In genomic region chr9:114541279-114541741, GRCm38 (mm10) we compare ENCODE assay signal across 10 mouse cellular contexts. TPM values are rescaled to one million over a fixed set of nuclear protein-coding genes. Genes with fewer than 3 reads are reported as not detected.
DNase-seq lines count a peak whose midpoint lies in the region; ATAC-seq and TF ChIP-seq lines count a peak whose summit lies in the region.
"Had no signal": no experiment of that assay in that cellular context is flagged by ENCODE, and none has a peak within 500 bp of the region (broad histone marks: within the 10 kb centered on the region; RNA-seq: fewer than 3 reads in every experiment).

No protein-coding gene starts in this region.

- H3K4me3 ChIP-seq in lung, postnatal 0 days (ENCODE audit: low read depth, low read length), result no peak overlapping the region
- no peak overlapping the region for H3K4me3 ChIP-seq in embryonic facial prominence, embryonic 10.5 days
- H3K4me3 ChIP-seq: hindbrain, embryonic 13.5 days had no signal

- peak; percentile 33; the same call in 1 of the 2 replicates for TF ChIP-seq EP300 in lung, postnatal 0 days (IDR thresholded peaks at IDR 0.05)

- TF ChIP-seq CTCF in lung, postnatal 0 days (IDR thresholded peaks at IDR 0.05), result no peak

- 38% methylated on average over 1 of the region's 1 CpGs for WGBS in lung, postnatal 0 days
- WGBS in embryonic facial prominence, embryonic 10.5 days, result 18% methylated on average over 1 of the region's 1 CpGs

- H3K4me2 ChIP-seq in lung, postnatal 0 days (replicated peaks; ENCODE audit: low read depth, low read length), result no peak overlapping the region
- H3K4me2 ChIP-seq: hindbrain, embryonic 13.5 days had no signal

- H3K9ac ChIP-seq in lung, postnatal 0 days (replicated peaks; ENCODE audit: low read depth), result no peak overlapping the region
- H3K9ac ChIP-seq: hindbrain, embryonic 13.5 days had no signal

- H3K27me3 ChIP-seq in lung, postnatal 0 days (replicated peaks; ENCODE audit: insufficient read depth, low read length), result no peaks in the 10 kb centered on the region
- no peaks in the 10 kb centered on the region for H3K27me3 ChIP-seq in embryonic facial prominence, embryonic 10.5 days (replicated peaks; ENCODE audit: low read depth, poor library complexity, severe bottlenecking)
- H3K27me3 ChIP-seq: hindbrain, embryonic 13.5 days had no signal

- peaks cover 4% of the 10 kb centered on the region; the same call in 1 of the 2 replicates for H3K4me1 ChIP-seq in lung, postnatal 0 days (ENCODE audit: insufficient read depth, low read depth, low read length)
- H3K4me1 ChIP-seq in embryonic facial prominence, embryonic 10.5 days, result peaks cover 86% of the 10 kb centered on the region

- H3K36me3 ChIP-seq in lung, postnatal 0 days (ENCODE audit: insufficient read depth, low read length), result no peaks in the 10 kb centered on the region
- peaks cover 9% of the 10 kb centered on the region; the same call in 1 of the 2 replicates for H3K36me3 ChIP-seq in embryonic facial prominence, embryonic 10.5 days (replicated peaks)
- H3K36me3 ChIP-seq: hindbrain, embryonic 13.5 days had no signal

- H3K27ac ChIP-seq in lung, postnatal 0 days (ENCODE audit: low read length), result peak overlapping the region; percentile 33; the same call in 1 of the 2 replicates
- peak overlapping the region; percentile 66 for H3K27ac ChIP-seq in embryonic facial prominence, embryonic 10.5 days (replicated peaks)
- H3K27ac ChIP-seq: hindbrain, embryonic 13.5 days had no signal

- intact Hi-C loops in heart, postnatal 25 days (cut with DNase I), result no loop called here

- peak; percentile 69 for ATAC-seq in lung, postnatal 0 days
- 0 out of 2 replicates have a peak, but pooled peaks have one; percentile 36 for ATAC-seq in megakaryocyte-erythroid progenitor cell, adult 5-6 weeks (replicated peaks; ENCODE audit: low FRiP score, low TSS enrichment, poor library complexity, severe bottlenecking)

- H3K9me3 ChIP-seq in lung, postnatal 0 days (ENCODE audit: low read length), result no peaks in the 10 kb centered on the region
- no peaks in the 10 kb centered on the region for H3K9me3 ChIP-seq in embryonic facial prominence, embryonic 10.5 days
- H3K9me3 ChIP-seq: hindbrain, embryonic 13.5 days had no signal

- DNase-seq in lung, postnatal 0 days (ENCODE audit: low spot score), result peak; percentile 76
- DNase-seq in lung, postnatal 10 days, result no peak
- peak; percentile 49 for DNase-seq in embryonic facial prominence, embryonic 10.5 days (ENCODE audit: low spot score)
- DNase-seq in heart, postnatal 25 days (ENCODE audit: low spot score), result peak; percentile 23
- DNase-seq in cerebellum, postnatal 14 days, result no peak
- no peak for DNase-seq in spleen, adult 12 weeks (ENCODE audit: low spot score)
- no peak for DNase-seq in cerebellum, adult 9-10 months

RNA-seq across cellular contexts. Expression of gene Trim71, which starts 22.9 kb away (rescaled TPM):
- 0.30 and 0.32 TPM in 2 replicates for polyA plus RNA-seq in lung, postnatal 0 days (2015; fragmentation: Nextera tagmentation; extraction: Ambion mirVana)
- 7.8 and 9.4 TPM in 2 replicates for polyA plus RNA-seq in embryonic facial prominence, embryonic 10.5 days (2016; fragmentation: Nextera tagmentation; extraction: Ambion mirVana)
- not detected for total RNA-seq in heart, postnatal 25 days (2021)
- total RNA-seq in megakaryocyte-erythroid progenitor cell, adult 5-6 weeks (2014; fragmentation: Nextera tagmentation), result not detected in 2 replicates
- not detected in 2 replicates for total RNA-seq in megakaryocyte-erythroid progenitor cell, adult 5-6 weeks (2017)

RNA-seq across cellular contexts. Expression of gene C130032M10Rik, which starts 25.8 kb away (rescaled TPM):
- polyA plus RNA-seq in lung, postnatal 0 days (2015; fragmentation: Nextera tagmentation; extraction: Ambion mirVana), result 0.33 TPM in 1 of 2 replicates, not detected in the other
- polyA plus RNA-seq in embryonic facial prominence, embryonic 10.5 days (2016; fragmentation: Nextera tagmentation; extraction: Ambion mirVana), result 1.0 and 1.2 TPM in 2 replicates
- not detected for total RNA-seq in heart, postnatal 25 days (2021)
- not detected in 2 replicates for total RNA-seq in megakaryocyte-erythroid progenitor cell, adult 5-6 weeks (2014; fragmentation: Nextera tagmentation)
- total RNA-seq in megakaryocyte-erythroid progenitor cell, adult 5-6 weeks (2017), result not detected in 2 replicates
- total RNA-seq: layer of hippocampus, adult 18-20 months had no signal

RNA-seq across cellular contexts. Expression of gene Ccr4, which starts 36.6 kb away (rescaled TPM):
- not detected in 2 replicates for polyA plus RNA-seq in lung, postnatal 0 days (2015; fragmentation: Nextera tagmentation; extraction: Ambion mirVana)
- polyA plus RNA-seq in embryonic facial prominence, embryonic 10.5 days (2016; fragmentation: Nextera tagmentation; extraction: Ambion mirVana), result 0.10 TPM in 1 of 2 replicates, not detected in the other
- not detected for total RNA-seq in heart, postnatal 25 days (2021)
- total RNA-seq in megakaryocyte-erythroid progenitor cell, adult 5-6 weeks (2014; fragmentation: Nextera tagmentation), result not detected in 2 replicates
- not detected in 2 replicates for total RNA-seq in megakaryocyte-erythroid progenitor cell, adult 5-6 weeks (2017)
- total RNA-seq: layer of hippocampus, adult 18-20 months had no signal
- polyA plus RNA-seq: hindbrain, embryonic 13.5 days had no signal

Comparison
In these comparisons a context has a peak if more than half of its experiments do, and no peak if none do; other contexts are left out.
1. DNase-seq: peak in lung, postnatal 0 days (single experiment), embryonic facial prominence, embryonic 10.5 days (single experiment) and heart, postnatal 25 days (single experiment); none in lung, postnatal 10 days (single experiment), cerebellum, postnatal 14 days (0 of 2), spleen, adult 12 weeks (single experiment) and cerebellum, adult 9-10 months (single experiment).